Mouse (Mus musculus) limb, embryonic 14.5 days (tissue): Measurements from ENCODE around the gene Wnk4. TPM values are rescaled to one million over a fixed set of nuclear protein-coding genes. Genes with fewer than 3 reads are reported as not detected.

Source experiments
- ATAC-seq: fragments of 200-750 bp; cut with Nextera tagmentation; 2 replicates; pipeline ENCODE4 v1.8.0; 2017; ENCODE audit warnings: low read depth, moderate number of reproducible peaks, moderate TSS enrichment; ENCODE audit not compliant: low FRiP score
- DNase-seq: peaks from one replicate; pipeline ENCODE4 v3.0.0-alpha.2; 2015; ENCODE audit warnings: low spot score
- H3K27ac ChIP-seq: fragments of 300-500 bp; sonication (generic); replicated peaks from 2 replicates; pipeline ENCODE4 v1.5.1; 2014; ENCODE audit warnings: low read depth, mild to moderate bottlenecking, low read length, moderate library complexity, mixed read lengths
- H3K27me3 ChIP-seq: fragments of 300-500 bp; sonication (generic); 2 replicates; pipeline ENCODE4 v1.6.1; 2014; ENCODE audit warnings: low read length, mixed read lengths; ENCODE audit not compliant: control insufficient read depth, insufficient read depth
- H3K36me3 ChIP-seq: fragments of 300-500 bp; sonication (generic); 2 replicates; pipeline ENCODE4 v1.6.1; 2014; ENCODE audit warnings: mild to moderate bottlenecking, low read length, moderate library complexity, mixed read lengths; ENCODE audit not compliant: control insufficient read depth, insufficient read depth
- H3K4me1 ChIP-seq: fragments of 300-500 bp; sonication (generic); 2 replicates; pipeline ENCODE4 v1.6.1; 2014; ENCODE audit warnings: antibody characterized with exemption, low read length, mixed read lengths; ENCODE audit not compliant: control insufficient read depth, insufficient read depth
- H3K4me2 ChIP-seq: fragments of 300-500 bp; sonication (generic); replicated peaks from 2 replicates; pipeline ENCODE4 v1.6.1; 2014; ENCODE audit warnings: low read depth, mild to moderate bottlenecking, low read length, moderate library complexity; ENCODE audit not compliant: severe bottlenecking
- H3K4me3 ChIP-seq: fragments of 300-500 bp; sonication (generic); replicated peaks from 2 replicates; pipeline ENCODE4 v1.5.1; 2014; ENCODE audit warnings: low read length
- H3K9ac ChIP-seq: fragments of 300-500 bp; sonication (generic); 2 replicates; pipeline ENCODE4 v1.6.1; 2014; ENCODE audit warnings: mild to moderate bottlenecking, low read depth, low read length, moderate library complexity; ENCODE audit not compliant: severe bottlenecking
- H3K9me3 ChIP-seq: fragments of 300-500 bp; sonication (generic); 2 replicates; pipeline ENCODE4 v1.6.1; 2016; ENCODE audit warnings: low read length; ENCODE audit not compliant: control insufficient read depth
- POLR2A ChIP-seq: fragments of 200-500 bp; IDR thresholded peaks from 2 replicates; pipeline ENCODE4 v1.8.0; 2012; ENCODE audit warnings: inconsistent platforms, mild to moderate bottlenecking, moderate library complexity, borderline replicate concordance; ENCODE audit not compliant: insufficient read depth, insufficient read length; ENCODE audit errors: extremely low read depth
- WGBS: fragments of 180-500 bp; shearing (Covaris S2); extraction: QIAGEN DNeasy Blood & Tissue Kit; methylation state at CpG from one replicate; pipeline ENCODE4 v1.1.7; 2014; 5-methylcytosine and 5-hydroxymethylcytosine counted together
- polyA plus RNA-seq, 2 experiments: library from polyadenylated mRNA; depleted of rRNA in 1 of 2; stranded (reverse) in 1 of 2; unstranded in 1 of 2; fragments of >200 nt; fragmentation: Nextera tagmentation in 1 of 2; extraction: Ambion mirVana in 1 of 2; gene quantifications; 2 replicates each; pipeline versions ENCODE4 v1.2.1 to v1.2.3; 2012 to 2014

The Wnk4 gene
- polyA plus RNA-seq, 2 experiments: 10.7 to 14.9 TPM

- H3K4me1 ChIP-seq: peaks cover 35% of the 10 kb centered on the region
- H3K9ac ChIP-seq: no peak overlapping the region
- H3K4me3 ChIP-seq: no peak overlapping the region
- H3K27me3 ChIP-seq: no peaks in the 10 kb centered on the region
- no peak for TF ChIP-seq POLR2A
- no peaks in the 10 kb centered on the region for H3K36me3 ChIP-seq
- H3K4me2 ChIP-seq: no peak overlapping the region
- 19% methylated on average over 2 of the region's 2 CpGs for WGBS
- ATAC-seq (no peak), DNase-seq (peak; percentile 44)
- no peaks in the 10 kb centered on the region for H3K9me3 ChIP-seq
- 0 out of 2 replicates have a peak overlapping the region, but pooled peaks have one; percentile 40 for H3K27ac ChIP-seq
These were observed 30.3 kb upstream of the Wnk4 start for GRCm38 (mm10) chr11:101230061-101230511.

- no peaks in the 10 kb centered on the region for H3K9me3 ChIP-seq
- H3K27me3 ChIP-seq: no peaks in the 10 kb centered on the region
- DNase-seq (no peak), ATAC-seq (no peak)
- H3K36me3 ChIP-seq: no peaks in the 10 kb centered on the region
- peak overlapping the region; percentile 37; the same call in 1 of the 2 replicates for H3K4me2 ChIP-seq
- H3K4me1 ChIP-seq: peaks cover 31% of the 10 kb centered on the region
- WGBS: 22% methylated on average over 5 of the region's 5 CpGs
- TF ChIP-seq POLR2A: no peak
- H3K9ac ChIP-seq: no peak overlapping the region
- H3K27ac ChIP-seq: peak overlapping the region; percentile 40
- no peak overlapping the region for H3K4me3 ChIP-seq
These were observed 29.8 kb upstream of the Wnk4 start for GRCm38 (mm10) chr11:101230526-101230925.

GRCm38 (mm10) chr11:101230991-101231871, 29.1 kb upstream of the Wnk4 start:
- 5% methylated on average over 18 of the region's 18 CpGs for WGBS
- ATAC-seq (no peak), DNase-seq (no peak)
- H3K4me2 ChIP-seq: peak overlapping the region; percentile 37
- H3K36me3 ChIP-seq: no peaks in the 10 kb centered on the region
- H3K27ac ChIP-seq: peak overlapping the region; percentile 35
- TF ChIP-seq POLR2A: no peak
- 0 out of 2 replicates have a peak overlapping the region, but pooled peaks have one; percentile 5 for H3K4me3 ChIP-seq
- H3K27me3 ChIP-seq: no peaks in the 10 kb centered on the region
- H3K4me1 ChIP-seq: peaks cover 29% of the 10 kb centered on the region
- H3K9me3 ChIP-seq: no peaks in the 10 kb centered on the region
- H3K9ac ChIP-seq: peak overlapping the region; percentile 28; the same call in 1 of the 2 replicates

GRCm38 (mm10) chr11:101232010-101232839, 28.1 kb upstream of the Wnk4 start:
- peak; percentile 53; the same call in 1 of the 2 replicates for ATAC-seq
- Histone ChIP-seq H3K9ac (0 out of 2 replicates have a peak overlapping the region, but pooled peaks have one; percentile 28), H3K27ac (peak overlapping the region; percentile 35), H3K36me3 (no peaks in the 10 kb centered on the region), H3K4me1 (peaks cover 29% of the 10 kb centered on the region), H3K4me3 (0 out of 2 replicates have a peak overlapping the region, but pooled peaks have one; percentile 5), H3K27me3 (no peaks in the 10 kb centered on the region), H3K4me2 (peak overlapping the region; percentile 37), H3K9me3 (no peaks in the 10 kb centered on the region)
- TF ChIP-seq POLR2A: no peak
- peak; percentile 48 for DNase-seq
- WGBS: 48% methylated on average over 6 of the region's 6 CpGs

GRCm38 (mm10) chr11:101233240-101233639, 27.1 kb upstream of the Wnk4 start:
- Histone ChIP-seq H3K4me1 (peaks cover 29% of the 10 kb centered on the region), H3K9me3 (no peaks in the 10 kb centered on the region), H3K4me3 (no peak overlapping the region), H3K4me2 (no peak overlapping the region), H3K9ac (no peak overlapping the region), H3K27ac (no peak overlapping the region), H3K36me3 (no peaks in the 10 kb centered on the region), H3K27me3 (no peaks in the 10 kb centered on the region)
- no peak for DNase-seq
- TF ChIP-seq POLR2A: no peak
- 90% methylated on average over 1 of the region's 1 CpGs for WGBS
- no peak for ATAC-seq
